Mouse (Mus musculus): Measurements from ENCODE around the gene Myog. TPM values are rescaled to one million over a fixed set of nuclear protein-coding genes. Genes with fewer than 3 reads are reported as not detected.

Myog gene
- polyA plus RNA-seq, 2 experiments = 149 to 165 TPM

DNA sequence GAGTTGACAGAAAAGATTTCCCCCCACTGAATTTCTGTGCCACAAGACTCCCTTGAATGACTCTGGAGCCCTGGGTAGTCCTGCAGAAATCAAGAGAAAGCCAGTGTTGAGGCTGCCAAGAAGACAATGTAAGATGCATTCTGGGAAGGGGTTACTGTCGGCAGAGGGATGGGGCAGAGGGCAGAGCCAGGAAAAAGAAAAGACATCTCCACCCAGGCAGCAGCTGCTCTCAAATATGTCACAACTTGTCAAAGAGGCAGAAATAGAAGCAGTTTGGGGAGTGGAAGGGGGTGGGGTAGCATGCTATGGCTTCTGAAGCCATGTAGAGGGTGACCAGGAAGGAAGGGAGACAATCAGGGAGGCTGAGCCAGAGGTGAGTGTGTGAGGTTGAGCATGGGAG lies 6.7 kb upstream of the Myog start:
- Histone ChIP-seq H3K36me3 (ENCODE audit: control insufficient read depth, insufficient read depth, low read length) (no peaks in the 10 kb centered on the region), H3K4me3 (replicated peaks; ENCODE audit: low read length) (no peak overlapping the region), H3K4me2 (replicated peaks; ENCODE audit: low read depth, low read length, severe bottlenecking) (no peak overlapping the region), H3K4me1 (ENCODE audit: control insufficient read depth, insufficient read depth, low read length) (no peaks in the 10 kb centered on the region), H3K9me3 (ENCODE audit: control insufficient read depth, low read length) (no peaks in the 10 kb centered on the region), H3K9ac (ENCODE audit: low read depth, low read length, severe bottlenecking) (no peak overlapping the region), H3K27me3 (ENCODE audit: control insufficient read depth, insufficient read depth, low read length) (no peaks in the 10 kb centered on the region), H3K27ac (replicated peaks; ENCODE audit: low read depth, low read length) (no peak overlapping the region)
- no peak for DNase-seq (ENCODE audit: low spot score)
- TF ChIP-seq POLR2A (IDR thresholded peaks at IDR 0.05; ENCODE audit: borderline replicate concordance, extremely low read depth, insufficient read depth, insufficient read length) = no peak
- no peak for ATAC-seq (ENCODE audit: low FRiP score, low read depth)
- WGBS = 63% methylated on average over 1 of the region's 1 CpGs

DNA sequence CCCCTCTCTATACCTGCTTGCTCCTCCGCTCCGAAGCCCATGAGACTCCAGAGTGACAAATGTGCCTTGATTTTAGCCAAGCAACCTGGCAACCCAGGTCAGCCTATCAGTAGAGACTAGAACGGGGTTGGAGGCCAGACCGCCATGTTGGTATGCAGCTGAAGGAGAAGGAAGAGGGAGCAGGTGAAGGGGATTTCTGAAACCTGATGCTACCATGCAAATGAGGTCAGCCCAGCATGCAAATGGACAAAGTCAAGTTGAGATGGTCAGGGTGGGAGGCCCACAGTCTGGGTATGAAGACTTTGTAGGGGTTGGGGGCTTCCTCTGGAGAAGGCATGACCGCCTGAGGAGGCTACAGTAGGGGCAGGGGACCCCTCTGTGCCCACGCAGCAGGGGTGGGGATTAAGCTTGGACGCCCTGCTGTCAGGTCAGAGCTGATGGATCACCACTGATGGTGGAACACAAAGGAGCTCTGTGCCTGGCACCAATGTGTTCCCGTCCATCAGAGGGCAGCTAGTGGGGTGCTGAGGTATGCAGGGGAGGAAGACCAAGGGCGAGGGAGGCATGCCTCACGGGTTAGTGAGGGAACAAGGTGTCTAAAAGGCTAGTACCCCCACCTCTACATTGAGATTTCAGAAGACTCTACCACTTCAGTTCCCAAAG lies 4.2 kb upstream of the Myog start:
- DNase-seq (ENCODE audit: low spot score) (no peak), ATAC-seq (ENCODE audit: low FRiP score, low read depth) (peak; percentile 25; the same call in 1 of the 2 replicates)
- no peak overlapping the region for H3K27ac ChIP-seq (replicated peaks; ENCODE audit: low read depth, low read length)
- no peak overlapping the region for H3K4me2 ChIP-seq (replicated peaks; ENCODE audit: low read depth, low read length, severe bottlenecking)
- H3K4me3 ChIP-seq (replicated peaks; ENCODE audit: low read length) = no peak overlapping the region
- WGBS = 59% methylated on average over 10 of the region's 10 CpGs
- no peaks in the 10 kb centered on the region for H3K9me3 ChIP-seq (ENCODE audit: control insufficient read depth, low read length)
- no peaks in the 10 kb centered on the region for H3K27me3 ChIP-seq (ENCODE audit: control insufficient read depth, insufficient read depth, low read length)
- H3K4me1 ChIP-seq (ENCODE audit: control insufficient read depth, insufficient read depth, low read length) = peaks cover 9% of the 10 kb centered on the region
- no peaks in the 10 kb centered on the region for H3K36me3 ChIP-seq (ENCODE audit: control insufficient read depth, insufficient read depth, low read length)
- no peak overlapping the region for H3K9ac ChIP-seq (ENCODE audit: low read depth, low read length, severe bottlenecking)
- no peak for TF ChIP-seq POLR2A (IDR thresholded peaks at IDR 0.05; ENCODE audit: borderline replicate concordance, extremely low read depth, insufficient read depth, insufficient read length)

DNA sequence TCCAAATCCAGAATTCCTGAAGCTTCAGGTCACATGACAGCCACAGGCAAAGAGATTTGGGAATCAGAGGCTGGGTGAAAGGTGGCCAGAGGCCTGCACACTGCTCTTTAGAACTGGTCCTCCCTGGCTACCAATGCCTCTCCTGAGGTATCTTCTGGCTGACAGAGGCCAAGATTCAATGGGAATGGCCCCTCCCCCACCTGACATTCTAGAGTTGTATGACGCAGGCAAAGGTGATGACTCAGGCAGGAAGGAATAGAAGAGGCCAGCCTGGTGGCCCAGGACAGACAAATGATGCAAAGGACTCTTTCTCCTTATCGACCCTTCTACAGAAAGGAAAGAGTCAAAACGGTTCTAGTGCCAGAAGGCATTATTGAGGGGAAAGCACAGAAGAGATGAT lies 1.6 kb upstream of the Myog start:
- WGBS = 83% methylated on average over 3 of the region's 3 CpGs
- Histone ChIP-seq H3K4me2 (replicated peaks; ENCODE audit: low read depth, low read length, severe bottlenecking) (no peak overlapping the region), H3K4me1 (ENCODE audit: control insufficient read depth, insufficient read depth, low read length) (peaks cover 16% of the 10 kb centered on the region), H3K9me3 (ENCODE audit: control insufficient read depth, low read length) (no peaks in the 10 kb centered on the region), H3K4me3 (replicated peaks; ENCODE audit: low read length) (no peak overlapping the region), H3K27me3 (ENCODE audit: control insufficient read depth, insufficient read depth, low read length) (no peaks in the 10 kb centered on the region), H3K36me3 (ENCODE audit: control insufficient read depth, insufficient read depth, low read length) (no peaks in the 10 kb centered on the region), H3K27ac (replicated peaks; ENCODE audit: low read depth, low read length) (no peak overlapping the region), H3K9ac (ENCODE audit: low read depth, low read length, severe bottlenecking) (no peak overlapping the region)
- no peak for ATAC-seq (ENCODE audit: low FRiP score, low read depth)
- no peak for DNase-seq (ENCODE audit: low spot score)
- no peak for TF ChIP-seq POLR2A (IDR thresholded peaks at IDR 0.05; ENCODE audit: borderline replicate concordance, extremely low read depth, insufficient read depth, insufficient read length)

DNA sequence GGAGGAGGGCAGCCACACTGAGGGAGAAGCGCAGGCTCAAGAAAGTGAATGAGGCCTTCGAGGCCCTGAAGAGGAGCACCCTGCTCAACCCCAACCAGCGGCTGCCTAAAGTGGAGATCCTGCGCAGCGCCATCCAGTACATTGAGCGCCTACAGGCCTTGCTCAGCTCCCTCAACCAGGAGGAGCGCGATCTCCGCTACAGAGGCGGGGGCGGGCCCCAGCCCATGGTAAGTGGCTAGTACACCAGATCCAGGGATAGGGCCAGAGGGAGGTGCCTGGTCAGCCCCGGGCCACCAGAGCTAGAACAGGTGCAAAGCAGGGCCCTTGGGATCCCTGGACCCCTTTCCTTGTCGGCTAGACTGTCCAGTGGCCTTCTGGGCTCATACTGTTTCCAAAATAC lies 511 bp downstream of the Myog start:
- 86% methylated on average over 13 of the region's 13 CpGs for WGBS
- Histone ChIP-seq H3K9ac (ENCODE audit: low read depth, low read length, severe bottlenecking) (peak overlapping the region; percentile 34), H3K27ac (replicated peaks; ENCODE audit: low read depth, low read length) (peak overlapping the region; percentile 33; the same call in 1 of the 2 replicates), H3K4me2 (replicated peaks; ENCODE audit: low read depth, low read length, severe bottlenecking) (no peak overlapping the region), H3K27me3 (ENCODE audit: control insufficient read depth, insufficient read depth, low read length) (no peaks in the 10 kb centered on the region), H3K4me1 (ENCODE audit: control insufficient read depth, insufficient read depth, low read length) (peaks cover 16% of the 10 kb centered on the region), H3K36me3 (ENCODE audit: control insufficient read depth, insufficient read depth, low read length) (no peaks in the 10 kb centered on the region), H3K4me3 (replicated peaks; ENCODE audit: low read length) (peak overlapping the region; percentile 10; the same call in 1 of the 2 replicates), H3K9me3 (ENCODE audit: control insufficient read depth, low read length) (no peaks in the 10 kb centered on the region)
- no peak for TF ChIP-seq POLR2A (IDR thresholded peaks at IDR 0.05; ENCODE audit: borderline replicate concordance, extremely low read depth, insufficient read depth, insufficient read length)
- no peak for DNase-seq (ENCODE audit: low spot score)
- no peak for ATAC-seq (ENCODE audit: low FRiP score, low read depth)

DNA sequence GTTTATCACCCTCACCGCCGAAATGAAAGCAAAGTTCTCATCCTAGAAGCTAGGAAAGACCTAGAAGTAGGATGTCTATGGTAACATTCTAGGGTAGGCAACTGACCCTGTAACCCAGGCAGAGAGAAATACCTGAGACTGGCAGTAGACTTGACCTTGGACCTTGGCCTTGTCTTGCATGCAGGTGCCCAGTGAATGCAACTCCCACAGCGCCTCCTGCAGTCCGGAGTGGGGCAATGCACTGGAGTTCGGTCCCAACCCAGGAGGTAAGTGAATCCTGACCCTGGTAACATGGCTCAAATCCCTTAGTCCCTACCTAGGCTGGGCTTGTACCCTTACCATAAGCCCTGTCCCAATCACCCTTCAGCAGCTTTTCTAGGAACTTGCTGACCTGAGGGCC lies 1.1 kb downstream of the Myog start:
- Histone ChIP-seq H3K4me1 (ENCODE audit: control insufficient read depth, insufficient read depth, low read length) (peaks cover 16% of the 10 kb centered on the region), H3K36me3 (ENCODE audit: control insufficient read depth, insufficient read depth, low read length) (no peaks in the 10 kb centered on the region), H3K4me3 (replicated peaks; ENCODE audit: low read length) (0 out of 2 replicates have a peak overlapping the region, but pooled peaks have one; percentile 7), H3K9ac (ENCODE audit: low read depth, low read length, severe bottlenecking) (peak overlapping the region; percentile 34; the same call in 1 of the 2 replicates), H3K4me2 (replicated peaks; ENCODE audit: low read depth, low read length, severe bottlenecking) (no peak overlapping the region), H3K27me3 (ENCODE audit: control insufficient read depth, insufficient read depth, low read length) (no peaks in the 10 kb centered on the region), H3K9me3 (ENCODE audit: control insufficient read depth, low read length) (no peaks in the 10 kb centered on the region), H3K27ac (replicated peaks; ENCODE audit: low read depth, low read length) (no peak overlapping the region)
- TF ChIP-seq POLR2A (IDR thresholded peaks at IDR 0.05; ENCODE audit: borderline replicate concordance, extremely low read depth, insufficient read depth, insufficient read length) = no peak
- DNase-seq (ENCODE audit: low spot score) (no peak), ATAC-seq (ENCODE audit: low FRiP score, low read depth) (no peak)
- 67% methylated on average over 5 of the region's 5 CpGs for WGBS

Data from limb, embryonic 14.5 days (tissue).